Mouse (Mus musculus) heart, adult 2 months (tissue): ENCODE data around the gene A330070K13Rik. TPM values are rescaled to one million over a fixed set of nuclear protein-coding genes. Genes with fewer than 3 reads are reported as not detected.

ENCODE experiments used
- DNase-seq, 2 experiments: peaks; one replicate each; pipeline ENCODE4 v3.0.0; 2021
- H3K27ac ChIP-seq: fragments of 200-600 bp; 2 replicates; pipeline ENCODE4 v1.8.1; 2022
- H3K27me3 ChIP-seq: fragments of 200-500 bp; 2 replicates; pipeline ENCODE4 v1.6.1; 2012; ENCODE audit warnings: mild to moderate bottlenecking, low read length, inconsistent platforms, mixed read lengths; ENCODE audit not compliant: control insufficient read depth, insufficient read depth
- H3K36me3 ChIP-seq: fragments of 200-500 bp; 2 replicates; pipeline ENCODE4 v1.6.1; 2012; ENCODE audit warnings: low read length, inconsistent platforms; ENCODE audit not compliant: control insufficient read depth, insufficient read depth
- H3K4me1 ChIP-seq: fragments of 200-500 bp; 2 replicates; pipeline ENCODE4 v1.6.1; 2011; ENCODE audit warnings: low read length; ENCODE audit not compliant: control insufficient read depth, insufficient read depth
- H3K4me3 ChIP-seq: fragments of 200-600 bp; 2 replicates; pipeline ENCODE4 v1.8.1; 2022
- H3K79me2 ChIP-seq: fragments of 200-500 bp; replicated peaks from 2 replicates; pipeline ENCODE4 v1.6.1; 2012; ENCODE audit warnings: mild to moderate bottlenecking, inconsistent platforms, low read length, moderate library complexity, mixed read lengths; ENCODE audit not compliant: control insufficient read depth, insufficient read depth
- H3K9ac ChIP-seq: fragments of 200-500 bp; 2 replicates; pipeline ENCODE4 v1.6.1; 2012; ENCODE audit warnings: low read depth, mild to moderate bottlenecking, control low read depth, inconsistent platforms, low read length, mixed read lengths
- CTCF ChIP-seq: fragments of 200-600 bp; IDR thresholded peaks from 2 replicates; pipeline ENCODE4 v1.8.1; 2022; ENCODE audit warnings: antibody characterized with exemption, mild to moderate bottlenecking, moderate library complexity
- EP300 ChIP-seq: fragments of 200-500 bp; IDR thresholded peaks from 2 replicates; pipeline ENCODE4 v1.6.1; 2011; ENCODE audit warnings: low read depth, low read length, control low read depth; ENCODE audit not compliant: insufficient read depth
- POLR2A ChIP-seq: fragments of 200-500 bp; IDR thresholded peaks from 2 replicates; pipeline ENCODE4 v1.6.1; 2011; ENCODE audit warnings: mild to moderate bottlenecking, low read depth, low read length, control low read depth; ENCODE audit not compliant: insufficient read depth
- whole genome bisulfite sequencing: fragments of 180-500 bp; shearing (Covaris S2); methylation state at CpG from one replicate; pipeline ENCODE4 v1.1.7; 2018; 5-methylcytosine and 5-hydroxymethylcytosine counted together
- intact Hi-C: fragments of 180-260 bp; cut with DNase I; formaldehyde crosslinking; loops from one replicate; pipeline ENCODE4 v1.15.1; 2025
- long read RNA-seq: library from polyadenylated mRNA; stranded (forward); transcript quantifications from one replicate; pipeline ENCODE4 v2.0.0, GENCODE M21; 2021
- polyA plus RNA-seq: library from polyadenylated mRNA; depleted of rRNA; stranded (reverse); fragments of >200 nt; gene quantifications from 2 replicates; pipeline ENCODE4 v1.2.3, GENCODE M21; 2012; rRNA removed
- total RNA-seq, 2 experiments: library from RNA; stranded (reverse); gene quantifications; 2 replicates each; pipeline ENCODE4 v1.2.3; 2021

Gene A330070K13Rik
- total RNA-seq (not detected), polyA plus RNA-seq (not detected in 2 replicates)
- long read RNA-seq, result 0 reads

- 3% methylated on average over 13 of the region's 13 CpGs for WGBS
- Histone ChIP-seq H3K27me3 (no peaks in the 10 kb centered on the region), H3K27ac (no peak within 1 kb of the TSS), H3K36me3 (no peaks in the 10 kb centered on the region), H3K9ac (no peak within 1 kb of the TSS), H3K79me2 (no peaks in the 10 kb centered on the region), H3K4me3 (no peak within 1 kb of the TSS), H3K4me1 (no peaks in the 10 kb centered on the region)
- TF ChIP-seq POLR2A (no peak), EP300 (no peak), CTCF (no peak)
- intact Hi-C loops, result no loop called here
- DNase-seq, result no peak
These were observed at the start of gene A330070K13Rik for GRCm38 (mm10) chr5:130384222-130384912. Gene A330070K13Rik, minus strand, starts transcription at chr5:130384631.

GRCm38 (mm10) chr5:130411516-130411915 lies 27.1 kb upstream of the A330070K13Rik start:
- no peak overlapping the region for H3K9ac ChIP-seq
- H3K4me1 ChIP-seq, result no peaks in the 10 kb centered on the region
- no peak overlapping the region for H3K27ac ChIP-seq
- TF ChIP-seq EP300 (no peak), POLR2A (no peak), CTCF (no peak)
- H3K79me2 ChIP-seq, result no peaks in the 10 kb centered on the region
- WGBS, result 84% methylated on average over 17 of the region's 17 CpGs
- H3K27me3 ChIP-seq, result no peaks in the 10 kb centered on the region
- intact Hi-C loops, result no loop called here
- H3K36me3 ChIP-seq, result no peaks in the 10 kb centered on the region
- no peak for DNase-seq
- H3K4me3 ChIP-seq, result no peak overlapping the region

- no peak for DNase-seq
- TF ChIP-seq POLR2A, result no peak
- no peak for TF ChIP-seq CTCF
- no peak for TF ChIP-seq EP300
- Histone ChIP-seq H3K27ac (no peak overlapping the region), H3K36me3 (no peaks in the 10 kb centered on the region), H3K79me2 (no peaks in the 10 kb centered on the region), H3K9ac (no peak overlapping the region), H3K4me1 (no peaks in the 10 kb centered on the region), H3K27me3 (no peaks in the 10 kb centered on the region), H3K4me3 (no peak overlapping the region)
- intact Hi-C loops, result loop anchor here (10.0 kb wide), 1 partner anchor 445 kb away; no protein-coding TSS in a partner anchor
- WGBS, result 73% methylated on average over 6 of the region's 6 CpGs
These were observed 25.3 kb upstream of the A330070K13Rik start for GRCm38 (mm10) chr5:130409706-130410105.

- Histone ChIP-seq H3K27me3 (no peaks in the 10 kb centered on the region), H3K79me2 (no peaks in the 10 kb centered on the region), H3K36me3 (no peaks in the 10 kb centered on the region), H3K4me3 (no peak overlapping the region), H3K27ac (no peak overlapping the region), H3K4me1 (no peaks in the 10 kb centered on the region), H3K9ac (no peak overlapping the region)
- TF ChIP-seq CTCF (peak; percentile 81), EP300 (no peak)
- 61% methylated on average over 1 of the region's 1 CpGs for WGBS
- peak in 1 of 2 experiments; percentile 39 for DNase-seq
- intact Hi-C loops, result loop anchor here (10.0 kb wide), 1 partner anchor 450 kb away; no protein-coding TSS in a partner anchor
These were observed 20.8 kb upstream of the A330070K13Rik start for GRCm38 (mm10) chr5:130405201-130405600.

- H3K4me1 ChIP-seq, result no peaks in the 10 kb centered on the region
- intact Hi-C loops, result loop anchor here (10.0 kb wide), 1 partner anchor 454 kb away; no protein-coding TSS in a partner anchor
- H3K27ac ChIP-seq, result no peak overlapping the region
- no peaks in the 10 kb centered on the region for H3K36me3 ChIP-seq
- H3K9ac ChIP-seq, result no peak overlapping the region
- no peak for DNase-seq
- H3K79me2 ChIP-seq, result no peaks in the 10 kb centered on the region
- WGBS, result 82% methylated on average over 8 of the region's 8 CpGs
- no peaks in the 10 kb centered on the region for H3K27me3 ChIP-seq
- no peak overlapping the region for H3K4me3 ChIP-seq
- TF ChIP-seq CTCF (no peak), EP300 (no peak), POLR2A (no peak)
These were observed 15.9 kb upstream of the A330070K13Rik start for GRCm38 (mm10) chr5:130400136-130400917.

- Histone ChIP-seq H3K9ac (no peak overlapping the region), H3K4me3 (no peak overlapping the region), H3K36me3 (no peaks in the 10 kb centered on the region), H3K79me2 (no peaks in the 10 kb centered on the region), H3K4me1 (no peaks in the 10 kb centered on the region), H3K27ac (no peak overlapping the region), H3K27me3 (no peaks in the 10 kb centered on the region)
- 60% methylated on average over 6 of the region's 6 CpGs for WGBS
- intact Hi-C loops, result no loop called here
- TF ChIP-seq EP300 (no peak), CTCF (no peak), POLR2A (no peak)
- no peak for DNase-seq
These were observed 10.7 kb upstream of the A330070K13Rik start for GRCm38 (mm10) chr5:130395142-130395541.
